24 mouse cellular contexts compared by ENCODE assay signal in genomic region chr3:133563503-133564205, GRCm38 (mm10). TPM values are rescaled to one million over a fixed set of nuclear protein-coding genes. Genes with fewer than 3 reads are reported as not detected.
DNase-seq lines count a peak whose midpoint lies in the region; ATAC-seq lines count a peak whose summit lies in the region.
"Had no signal": no experiment of that assay in that cellular context is flagged by ENCODE, and none has a peak within 500 bp of the region (broad histone marks: within the 10 kb centered on the region; RNA-seq: fewer than 3 reads in every experiment).

No protein-coding gene starts in this region.

- WGBS in heart, embryonic 10.5 days = 66% methylated on average over 2 of the region's 2 CpGs

- no peaks in the 10 kb centered on the region for H3K27me3 ChIP-seq in heart, embryonic 10.5 days (ENCODE audit: insufficient read depth, poor library complexity, severe bottlenecking)
- H3K27me3 ChIP-seq: liver, embryonic 13.5 days; Patski had no signal

- H3K9me3 ChIP-seq in heart, embryonic 10.5 days = no peaks in the 10 kb centered on the region
- H3K9me3 ChIP-seq: liver, embryonic 13.5 days had no signal

- no peak overlapping the region for H3K27ac ChIP-seq in heart, embryonic 10.5 days
- H3K27ac ChIP-seq: left cerebral cortex, adult 2 months; liver, embryonic 13.5 days had no signal

- no peak overlapping the region for H3K4me3 ChIP-seq in heart, embryonic 10.5 days
- H3K4me3 ChIP-seq: left cerebral cortex, adult 2 months; liver, embryonic 13.5 days had no signal

- H3K36me3 ChIP-seq in heart, embryonic 10.5 days = no peaks in the 10 kb centered on the region
- H3K36me3 ChIP-seq: liver, embryonic 13.5 days had no signal

- no peaks in the 10 kb centered on the region for H3K4me1 ChIP-seq in heart, embryonic 10.5 days
- H3K4me1 ChIP-seq: liver, embryonic 13.5 days had no signal

- DNase-seq in heart, embryonic 10.5 days (ENCODE audit: low spot score) = peak; percentile 38
- DNase-seq in heart, adult 8-10 months (ENCODE audit: low spot score) = no peak
- peak; percentile 9 for DNase-seq in thymus, postnatal 14 days
- DNase-seq in thymus, postnatal 10 days (ENCODE audit: low spot score in 2 of 2) = no peak
- no peak for DNase-seq in layer of hippocampus, postnatal 14 days (ENCODE audit: low spot score in 2 of 2)
- no peak for DNase-seq in right cerebral cortex, postnatal 10 days (ENCODE audit: low spot score in 2 of 2)
- no peak for DNase-seq in frontal cortex, postnatal 10 days (ENCODE audit: low spot score in 2 of 2)
- DNase-seq: adrenal gland, postnatal 25 days; B cell, adult 2 months; cerebellum, adult 11-12 months; cerebellum, postnatal 14 days; gastrocnemius, postnatal 36 days; heart, postnatal 4 days; kidney, adult 8-10 months; kidney, postnatal 36 days; liver, embryonic 13.5 days; lung, embryonic 14.5 days; lung, postnatal 4 days; right cerebral cortex, postnatal 25 days had no signal

- peak; percentile 51 to 85 for ATAC-seq in hematopoietic stem cell, adult 5-6 weeks (replicated peaks in 1 of 2; ENCODE audit: insufficient read depth in 1 of 2, low FRiP score in 2 of 2, low TSS enrichment in 1 of 2, low read depth in 1 of 2, poor library complexity in 2 of 2, severe bottlenecking in 2 of 2)
- ATAC-seq: forebrain, embryonic 16.5 days; midbrain, embryonic 16.5 days; Patski had no signal

RNA-seq across cellular contexts. Expression of gene Tet2, which starts 18.7 kb away (rescaled TPM):
- 11.8 and 15.5 TPM in 2 replicates for polyA plus RNA-seq in heart, embryonic 10.5 days (2016; fragmentation: Nextera tagmentation; extraction: Ambion mirVana)
- total RNA-seq in heart, adult 8-10 months (2022) = 10 to 100 TPM; 13.4 to 17.6 (median 14.7) TPM
- 45.7 and 60.4 TPM in 2 replicates for total RNA-seq in hematopoietic stem cell, adult 5-6 weeks (2017)
- total RNA-seq in layer of hippocampus, postnatal 14 days (2021) = 10 to 100 TPM; 49.2 to 49.7 TPM

Comparison
In these comparisons a context has a peak if more than half of its experiments do, and no peak if none do; other contexts are left out.
1. DNase-seq: peak in heart, embryonic 10.5 days (single experiment) and thymus, postnatal 14 days (single experiment); none in heart, adult 8-10 months (single experiment), thymus, postnatal 10 days (0 of 2), layer of hippocampus, postnatal 14 days (0 of 2), right cerebral cortex, postnatal 10 days (0 of 2) and frontal cortex, postnatal 10 days (0 of 2).